Mouse (Mus musculus): Measurements from ENCODE around the gene Asic2.

Gene Asic2

GRCm38 (mm10) chr11:81096011-81096410 is 872.2 kb downstream of the Asic2 start:
- DNase-seq (ENCODE audit: low spot score) = peak; percentile 9

GRCm38 (mm10) chr11:81094581-81094980 is 873.7 kb downstream of the Asic2 start:
- DNase-seq (ENCODE audit: low spot score) = peak; percentile 2

- DNase-seq (ENCODE audit: low spot score) = no peak
Observed at GRCm38 (mm10) chr11:81092161-81092560, 876.1 kb downstream of the Asic2 start.

- no peak for DNase-seq (ENCODE audit: low spot score)
Observed at GRCm38 (mm10) chr11:81083822-81084221, 884.4 kb downstream of the Asic2 start.

GRCm38 (mm10) chr11:81080076-81080805 is 888.0 kb downstream of the Asic2 start:
- DNase-seq (ENCODE audit: low spot score) = no peak

- DNase-seq (ENCODE audit: low spot score) = no peak
Observed at GRCm38 (mm10) chr11:81079237-81079636, 889.0 kb downstream of the Asic2 start.

GRCm38 (mm10) chr11:81071836-81072235 is 896.4 kb downstream of the Asic2 start:
- DNase-seq (ENCODE audit: low spot score) = no peak

- DNase-seq (ENCODE audit: low spot score) = no peak
Observed at GRCm38 (mm10) chr11:81065386-81065785, 902.9 kb downstream of the Asic2 start.

- no peak for DNase-seq (ENCODE audit: low spot score)
Observed at GRCm38 (mm10) chr11:81064006-81064405, 904.3 kb downstream of the Asic2 start.

GRCm38 (mm10) chr11:81060077-81060476 is 908.2 kb downstream of the Asic2 start:
- DNase-seq (ENCODE audit: low spot score) = no peak

GRCm38 (mm10) chr11:81059546-81059945 is 908.7 kb downstream of the Asic2 start:
- DNase-seq (ENCODE audit: low spot score) = no peak

GRCm38 (mm10) chr11:81057506-81057905 is 910.8 kb downstream of the Asic2 start:
- no peak for DNase-seq (ENCODE audit: low spot score)

GRCm38 (mm10) chr11:81056776-81057175 is 911.5 kb downstream of the Asic2 start:
- no peak for DNase-seq (ENCODE audit: low spot score)

- DNase-seq (ENCODE audit: low spot score) = no peak
Observed at GRCm38 (mm10) chr11:81055446-81056145, 912.7 kb downstream of the Asic2 start.

GRCm38 (mm10) chr11:81053826-81054225 is 914.4 kb downstream of the Asic2 start:
- DNase-seq (ENCODE audit: low spot score) = no peak

- no peak for DNase-seq (ENCODE audit: low spot score)
Observed at GRCm38 (mm10) chr11:81041671-81042070, 926.6 kb downstream of the Asic2 start.

GRCm38 (mm10) chr11:81039976-81040375 is 928.3 kb downstream of the Asic2 start:
- no peak for DNase-seq (ENCODE audit: low spot score)

GRCm38 (mm10) chr11:81032151-81032550 is 936.1 kb downstream of the Asic2 start:
- DNase-seq (ENCODE audit: low spot score) = no peak

- no peak for DNase-seq (ENCODE audit: low spot score)
Observed at GRCm38 (mm10) chr11:81014776-81015175, 953.5 kb downstream of the Asic2 start.

- no peak for DNase-seq (ENCODE audit: low spot score)
Observed at GRCm38 (mm10) chr11:81013501-81013900, 954.8 kb downstream of the Asic2 start.

- DNase-seq (ENCODE audit: low spot score) = no peak
Observed at GRCm38 (mm10) chr11:81010766-81011165, 957.5 kb downstream of the Asic2 start.

GRCm38 (mm10) chr11:81009366-81009765 is 958.9 kb downstream of the Asic2 start:
- no peak for DNase-seq (ENCODE audit: low spot score)

GRCm38 (mm10) chr11:81005831-81006230 is 962.4 kb downstream of the Asic2 start:
- no peak for DNase-seq (ENCODE audit: low spot score)

Measured in ovary, postnatal 10 days (tissue).